Mouse (Mus musculus): Measurements from ENCODE around the gene Olfr951. TPM values are rescaled to one million over a fixed set of nuclear protein-coding genes. Genes with fewer than 3 reads are reported as not detected.

Olfr951 gene
- polyA plus RNA-seq (2015; fragmentation: Nextera tagmentation; extraction: Ambion mirVana) = not detected in 2 replicates

- Histone ChIP-seq H3K4me1 (replicated peaks) (no peaks in the 10 kb centered on the region), H3K27me3 (no peaks in the 10 kb centered on the region), H3K4me2 (no peak within 1 kb of the TSS), H3K9ac (no peak within 1 kb of the TSS), H3K4me3 (no peak within 1 kb of the TSS), H3K36me3 (no peaks in the 10 kb centered on the region), H3K9me3 (no peaks in the 10 kb centered on the region), H3K27ac (replicated peaks) (no peak within 1 kb of the TSS)
- ATAC-seq (ENCODE audit: low FRiP score, low read depth) = no peak
- 93% methylated on average over 2 of the region's 2 CpGs for WGBS
Observed at GRCm38 (mm10) chr9:39387110-39387509, at the start of gene Olfr951. Gene Olfr951 (plus strand): TSS chr9:39387410.

- H3K4me3 ChIP-seq = no peak within 1 kb of the TSS
- no peak within 1 kb of the TSS for H3K27ac ChIP-seq (replicated peaks)
- no peaks in the 10 kb centered on the region for H3K27me3 ChIP-seq
- no peak within 1 kb of the TSS for H3K9ac ChIP-seq
- no peak within 1 kb of the TSS for H3K4me2 ChIP-seq
- H3K36me3 ChIP-seq = no peaks in the 10 kb centered on the region
- no peak for ATAC-seq (ENCODE audit: low FRiP score, low read depth)
- no peaks in the 10 kb centered on the region for H3K4me1 ChIP-seq (replicated peaks)
- no peaks in the 10 kb centered on the region for H3K9me3 ChIP-seq
Observed at GRCm38 (mm10) chr9:39427048-39427447, 39.8 kb downstream of the Olfr951 start, which contains the start of gene Olfr952. Gene Olfr952 (minus strand): TSS chr9:39427148.

Other genes starting within 250 kb of the Olfr951 start
- not detected in 2 replicates for gene Olfr943, start 221.1 kb upstream of the Olfr951 start, polyA plus RNA-seq (2015; fragmentation: Nextera tagmentation; extraction: Ambion mirVana)
- gene Olfr944, start 185.5 kb upstream of the Olfr951 start, polyA plus RNA-seq (2015; fragmentation: Nextera tagmentation; extraction: Ambion mirVana) = not detected in 2 replicates
- not detected in 2 replicates for gene Olfr1537, start 137.4 kb upstream of the Olfr951 start, polyA plus RNA-seq (2015; fragmentation: Nextera tagmentation; extraction: Ambion mirVana)
- gene Olfr945, start 110.6 kb upstream of the Olfr951 start, polyA plus RNA-seq (2015; fragmentation: Nextera tagmentation; extraction: Ambion mirVana) = not detected in 2 replicates
- not detected in 2 replicates for gene Olfr948, start 61.4 kb upstream of the Olfr951 start, polyA plus RNA-seq (2015; fragmentation: Nextera tagmentation; extraction: Ambion mirVana)
- gene Olfr952, start 39.7 kb downstream of the Olfr951 start, polyA plus RNA-seq (2015; fragmentation: Nextera tagmentation; extraction: Ambion mirVana) = not detected in 2 replicates
- not detected in 2 replicates for gene Olfr954, start 69.3 kb downstream of the Olfr951 start, polyA plus RNA-seq (2015; fragmentation: Nextera tagmentation; extraction: Ambion mirVana)
- gene Olfr955, start 84.5 kb downstream of the Olfr951 start, polyA plus RNA-seq (2015; fragmentation: Nextera tagmentation; extraction: Ambion mirVana) = not detected in 2 replicates
- not detected in 2 replicates for gene Olfr44, start 106.6 kb downstream of the Olfr951 start, polyA plus RNA-seq (2015; fragmentation: Nextera tagmentation; extraction: Ambion mirVana)
- not detected in 2 replicates for gene Olfr957, start 128.4 kb downstream of the Olfr951 start, polyA plus RNA-seq (2015; fragmentation: Nextera tagmentation; extraction: Ambion mirVana)
- not detected in 2 replicates for gene Olfr958, start 166.6 kb downstream of the Olfr951 start, polyA plus RNA-seq (2015; fragmentation: Nextera tagmentation; extraction: Ambion mirVana)
- not detected in 2 replicates for gene Olfr959, start 188.2 kb downstream of the Olfr951 start, polyA plus RNA-seq (2015; fragmentation: Nextera tagmentation; extraction: Ambion mirVana)
- 158 and 162 TPM in 2 replicates for gene AW551984, start 217.0 kb downstream of the Olfr951 start, polyA plus RNA-seq (2015; fragmentation: Nextera tagmentation; extraction: Ambion mirVana)
- not detected in 2 replicates for gene Olfr148, start 223.2 kb downstream of the Olfr951 start, polyA plus RNA-seq (2015; fragmentation: Nextera tagmentation; extraction: Ambion mirVana)
- not detected in 2 replicates for gene Olfr960, start 234.0 kb downstream of the Olfr951 start, polyA plus RNA-seq (2015; fragmentation: Nextera tagmentation; extraction: Ambion mirVana)

Data from hindbrain, embryonic 15.5 days (tissue).